ENCODE assay signal across 21 mouse cellular contexts in the genomic region with DNA sequence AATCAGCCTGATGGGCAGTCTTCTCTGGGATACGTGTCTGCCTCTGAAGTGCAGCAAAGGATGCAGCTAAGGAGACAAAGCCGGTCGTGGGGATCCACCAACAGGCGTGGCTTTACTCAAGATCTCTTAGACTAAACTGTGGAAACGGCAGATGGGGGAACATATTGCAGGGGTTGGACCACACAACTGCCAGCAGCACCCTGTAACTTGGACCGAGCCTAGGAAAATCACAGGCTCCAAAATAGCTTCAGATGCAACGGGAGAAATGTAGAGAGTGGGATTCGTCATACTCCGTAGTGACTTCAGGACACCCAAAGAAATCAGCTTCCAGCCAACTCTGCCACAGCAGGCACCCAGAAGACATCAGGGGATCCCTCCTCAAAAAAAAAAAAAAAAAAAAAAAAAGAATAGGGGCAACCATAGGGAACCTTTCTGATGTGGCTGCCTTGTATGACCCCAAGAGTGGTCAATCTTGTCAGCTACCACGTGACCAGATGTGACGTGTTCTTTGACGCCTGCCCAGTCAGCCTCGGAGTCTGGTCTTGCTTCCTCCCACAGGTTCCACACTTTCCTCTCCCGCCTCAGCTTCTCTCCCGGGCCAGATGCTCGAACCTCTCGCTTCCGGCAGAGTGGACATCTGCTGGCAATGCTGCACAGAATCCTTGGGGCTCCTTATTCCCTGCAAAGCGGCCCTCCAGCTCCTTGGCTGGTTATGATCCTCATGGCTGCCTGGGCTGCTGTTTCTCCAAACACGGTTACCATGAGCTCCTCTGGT. TPM values are rescaled to one million over a fixed set of nuclear protein-coding genes. Genes with fewer than 3 reads are reported as not detected.
DNase-seq lines count a peak whose midpoint lies in the region; ATAC-seq and TF ChIP-seq lines count a peak whose summit lies in the region.
"Had no signal": no experiment of that assay in that cellular context is flagged by ENCODE, and none has a peak within 500 bp of the region (broad histone marks: within the 10 kb centered on the region; RNA-seq: fewer than 3 reads in every experiment).

No protein-coding gene starts in this region.

- H3K4me1 ChIP-seq in hindbrain, embryonic 14.5 days (replicated peaks; ENCODE audit: control insufficient read depth, insufficient read depth, low read length) = peaks cover 12% of the 10 kb centered on the region
- H3K4me1 ChIP-seq: liver, embryonic 15.5 days had no signal

- ATAC-seq in hindbrain, embryonic 14.5 days (ENCODE audit: low FRiP score) = no peak
- ATAC-seq: intestine, postnatal 0 days had no signal

- TF ChIP-seq CTCF in layer of hippocampus, adult 2 months (conservative IDR thresholded peaks at IDR 0.05) = no peak

- peak; percentile 54 for DNase-seq in left cerebral cortex, adult 11 months (ENCODE audit: low spot score)
- DNase-seq in left cerebral cortex, postnatal 4 days = no peak
- peak; percentile 36 to 68 for DNase-seq in layer of hippocampus, adult 2 months (ENCODE audit: low spot score in 2 of 2)
- peak; percentile 64 to 73 for DNase-seq in left cerebral cortex, postnatal 14 days (ENCODE audit: low spot score in 2 of 2)
- no peak for DNase-seq in gastrocnemius, adult 8-10 months (ENCODE audit: low spot score in 2 of 2)
- DNase-seq in hindbrain, embryonic 14.5 days (ENCODE audit: low spot score) = no peak
- DNase-seq in kidney, adult 8-10 months = no peak
- DNase-seq: adrenal gland, postnatal 14 days; gastrocnemius, postnatal 10 days; heart, postnatal 14 days; kidney, postnatal 36 days; lung, postnatal 14 days; retina, postnatal 1 day had no signal

- H3K9me3 ChIP-seq in hindbrain, embryonic 14.5 days (ENCODE audit: control insufficient read depth, low read length) = no peaks in the 10 kb centered on the region
- H3K9me3 ChIP-seq: G1E; heart, embryonic 10.5 days; hindbrain, embryonic 15.5 days; limb, embryonic 13.5 days; liver, embryonic 15.5 days; neural tube, embryonic 15.5 days had no signal

- WGBS in hindbrain, embryonic 14.5 days = 95% methylated on average over 20 of the region's 20 CpGs

- no peak overlapping the region for H3K9ac ChIP-seq in hindbrain, embryonic 14.5 days
- H3K9ac ChIP-seq: hindbrain, embryonic 15.5 days; limb, embryonic 13.5 days; liver, embryonic 15.5 days; neural tube, embryonic 15.5 days had no signal

- no peaks in the 10 kb centered on the region for H3K36me3 ChIP-seq in hindbrain, embryonic 14.5 days (replicated peaks; ENCODE audit: control insufficient read depth, insufficient read depth)
- H3K36me3 ChIP-seq: G1E; heart, embryonic 10.5 days; hindbrain, embryonic 15.5 days; limb, embryonic 13.5 days; liver, embryonic 15.5 days; neural tube, embryonic 15.5 days had no signal

- H3K4me2 ChIP-seq in hindbrain, embryonic 14.5 days (replicated peaks) = no peak overlapping the region
- H3K4me2 ChIP-seq: hindbrain, embryonic 15.5 days; limb, embryonic 13.5 days; liver, embryonic 15.5 days; neural tube, embryonic 15.5 days had no signal

- intact Hi-C loops in left cerebral cortex, postnatal 4 days (cut with DNase I) = no loop called here
- intact Hi-C loops in left cerebral cortex, postnatal 14 days (cut with DNase I) = loop anchor here (5.0 kb wide), 1 partner anchor 50 kb away; no protein-coding TSS in a partner anchor

- no peak overlapping the region for H3K27ac ChIP-seq in layer of hippocampus, adult 2 months
- H3K27ac ChIP-seq in hindbrain, embryonic 14.5 days = no peak overlapping the region
- H3K27ac ChIP-seq: heart, embryonic 10.5 days; hindbrain, embryonic 15.5 days; limb, embryonic 13.5 days; liver, embryonic 15.5 days; neural tube, embryonic 15.5 days had no signal

- H3K4me3 ChIP-seq in layer of hippocampus, adult 2 months = no peak overlapping the region
- no peak overlapping the region for H3K4me3 ChIP-seq in hindbrain, embryonic 14.5 days (replicated peaks; ENCODE audit: low read length)
- H3K4me3 ChIP-seq: heart, embryonic 10.5 days; hindbrain, embryonic 15.5 days; limb, embryonic 13.5 days; liver, embryonic 15.5 days; neural tube, embryonic 15.5 days had no signal

- H3K27me3 ChIP-seq in hindbrain, embryonic 14.5 days (ENCODE audit: control insufficient read depth, insufficient read depth, low read length) = no peaks in the 10 kb centered on the region
- H3K27me3 ChIP-seq: hindbrain, embryonic 15.5 days; limb, embryonic 13.5 days; liver, embryonic 15.5 days; neural tube, embryonic 15.5 days had no signal

RNA-seq across cellular contexts. Expression of gene Adrb1, which starts 24.4 kb away (rescaled TPM):
- total RNA-seq in left cerebral cortex, postnatal 4 days (2021) = 10 to 100 TPM; 10.4 to 12.2 TPM
- total RNA-seq in layer of hippocampus, adult 2 months (2021) = 10 to 100 TPM; 17.7 to 21.4 TPM
- total RNA-seq in left cerebral cortex, postnatal 14 days (2021) = 10 to 100 TPM; 40.1 to 43.9 TPM
- under 1 TPM in 2 of 4 experiments, not detected in 2; 0.07 to 0.08 TPM for total RNA-seq in gastrocnemius, adult 8-10 months (2022)
- 1.4 and 1.8 TPM in 2 replicates for polyA plus RNA-seq in hindbrain, embryonic 14.5 days (2014; fragmentation: Nextera tagmentation; extraction: Ambion mirVana)
- total RNA-seq: megakaryocyte-erythroid progenitor cell, adult 5-6 weeks had no signal
- polyA plus RNA-seq: G1E had no signal

Comparison
In these comparisons a context has a peak if more than half of its experiments do, and no peak if none do; other contexts are left out.
1. DNase-seq: peak in left cerebral cortex, adult 11 months (single experiment), layer of hippocampus, adult 2 months (2 of 2) and left cerebral cortex, postnatal 14 days (2 of 2); none in left cerebral cortex, postnatal 4 days (single experiment), gastrocnemius, adult 8-10 months (0 of 2), hindbrain, embryonic 14.5 days (single experiment) and kidney, adult 8-10 months (0 of 2).
2. RNA of gene Adrb1, which starts 24.4 kb away (total RNA-seq): 40.1 to 43.9 TPM in left cerebral cortex, postnatal 14 days, 17.7 to 21.4 TPM in layer of hippocampus, adult 2 months and 10.4 to 12.2 TPM in left cerebral cortex, postnatal 4 days; 0.07 to 0.08 TPM in gastrocnemius, adult 8-10 months; every median in the first group is over 10 times any median in the second.